Mouse (Mus musculus) liver, adult 2 months (tissue): Measurements from ENCODE around the gene Ift22.

ENCODE experiments used
- CTCF ChIP-seq: fragments of 200-500 bp; IDR thresholded peaks from 2 replicates; pipeline ENCODE4 v1.5.1; 2011; ENCODE audit warnings: low read depth, low read length, control low read depth
- POLR2A ChIP-seq: fragments of 200-500 bp; IDR thresholded peaks from 2 replicates; pipeline ENCODE4 v1.6.1; 2011; ENCODE audit warnings: low read length, control low read depth; ENCODE audit not compliant: insufficient read depth; ENCODE audit errors: extremely low read depth

- TF ChIP-seq CTCF = no peak
- TF ChIP-seq POLR2A = no peak
These were observed 44.7 kb upstream of the Ift22 start for GRCm38 (mm10) chr5:136863276-136863675.
